Mouse (Mus musculus) thymus, postnatal 36 days (tissue): ENCODE results near the gene Tmem238.
"Not testable (repeated sequence)": the region's sequence is repeated elsewhere in the genome, so short reads cannot be mapped to it uniquely, and the experiment has no call there.

Experiments used
- DNase-seq, 2 experiments: peaks; one replicate each; pipeline ENCODE4 v3.0.0; 2022; ENCODE audit warnings: mixed read lengths in 2 of 2

Gene Tmem238

DNA sequence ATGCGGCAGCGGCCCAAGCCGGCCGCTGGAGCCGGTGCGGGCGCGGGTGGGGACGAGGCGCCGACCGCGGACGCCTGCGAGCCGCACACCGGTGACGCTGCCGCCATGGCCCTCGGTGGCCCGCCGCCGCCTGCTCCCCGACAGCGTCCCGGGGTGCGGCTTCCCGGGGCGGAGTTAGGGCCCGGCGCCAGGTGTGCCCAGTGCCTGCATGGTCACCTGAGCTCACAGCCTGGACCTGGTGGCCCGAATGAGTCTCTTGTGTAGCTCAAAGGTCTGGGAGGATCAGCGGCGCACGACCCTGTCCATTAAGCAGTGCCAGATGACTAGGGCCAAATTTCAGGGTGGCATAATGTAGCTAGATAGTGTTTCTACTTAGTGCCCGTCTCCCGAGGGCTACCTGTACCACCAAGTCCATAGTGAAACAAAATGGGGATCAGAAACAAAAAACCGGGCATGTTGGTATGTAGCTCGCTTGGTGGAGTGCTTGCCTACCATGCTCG lies at the start of gene Tmem238:
Gene Tmem238 (minus strand): TSS at position 221 of the 500 bp plus-strand sequence.
- peak; percentile 19 to 32 for DNase-seq

DNA sequence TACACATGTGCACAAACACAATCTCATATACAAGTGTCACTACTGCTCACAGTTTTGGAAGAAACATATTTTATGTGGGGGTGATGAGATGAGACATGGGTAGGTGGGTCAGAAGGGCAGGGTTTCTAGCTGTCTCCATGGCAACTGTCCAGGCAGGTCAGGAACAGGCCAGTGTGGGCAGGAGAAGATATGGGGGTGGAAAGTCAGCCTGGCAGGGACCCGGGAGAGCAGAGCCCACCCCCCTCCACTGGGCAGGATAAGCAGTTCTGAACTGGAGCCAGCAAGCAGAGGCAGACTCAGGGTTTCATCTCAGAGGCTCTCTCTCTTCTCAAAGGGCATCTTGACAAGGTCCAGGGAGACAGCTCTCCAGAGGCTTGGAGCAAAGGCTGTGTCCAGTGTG lies 48.2 kb upstream of the Tmem238 start:
- no peak for DNase-seq

DNA sequence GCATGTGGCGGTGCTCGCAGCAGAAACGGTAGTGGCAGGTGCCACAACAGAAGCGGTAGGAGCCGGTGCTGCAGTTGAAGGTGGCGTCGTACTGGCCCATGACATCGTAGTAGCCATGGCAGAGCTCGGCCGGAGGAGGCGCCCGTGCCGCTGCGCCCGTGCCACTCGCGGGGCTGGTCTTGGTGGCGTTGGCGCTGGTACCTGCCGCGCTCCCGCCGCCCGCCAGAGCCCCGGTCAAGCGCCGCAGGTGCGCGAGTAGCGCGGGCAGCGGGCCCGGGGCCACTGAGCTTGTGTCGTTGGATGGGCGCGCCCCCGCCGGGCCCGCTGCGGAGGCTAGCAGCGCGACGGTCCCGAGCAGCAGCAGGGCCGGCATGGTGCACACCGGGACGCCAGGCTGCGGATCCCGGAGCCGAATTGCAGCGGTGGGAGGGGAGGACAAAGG lies 46.9 kb upstream of the Tmem238 start:
- peak; percentile 60 to 67 for DNase-seq

DNA sequence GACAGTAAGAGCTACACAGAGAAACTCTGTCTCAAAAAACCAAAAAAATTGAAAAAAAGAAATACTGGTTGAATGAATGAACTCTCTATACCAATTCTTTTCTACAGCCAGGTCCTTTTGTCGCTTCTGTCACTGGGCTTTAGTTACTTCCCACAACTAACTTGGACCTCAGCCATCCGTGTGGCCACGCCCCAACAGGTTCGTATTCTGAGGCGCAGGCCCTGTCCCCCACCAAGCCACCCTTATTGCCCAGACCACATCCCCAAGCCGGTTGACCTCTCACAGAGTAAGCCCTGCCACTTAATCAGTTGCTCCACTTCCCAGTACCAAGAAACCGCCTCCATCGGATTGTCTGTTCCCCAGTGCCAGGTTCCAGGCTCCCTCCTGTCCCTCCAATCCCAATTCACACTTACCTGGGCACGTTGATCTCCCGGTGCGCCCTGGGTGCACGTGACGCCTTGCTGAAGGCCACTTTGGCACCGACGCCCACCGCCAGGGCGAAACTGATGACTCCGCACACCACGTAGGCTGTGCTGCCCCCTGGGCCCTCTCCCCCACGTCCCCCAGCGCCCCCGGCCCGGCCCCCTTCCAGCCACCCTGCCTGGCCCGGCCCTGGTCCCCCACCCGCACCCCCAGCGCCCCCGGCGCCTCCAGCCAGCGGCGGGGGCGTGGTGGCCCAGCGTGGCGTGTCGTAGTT lies 46.3 kb upstream of the Tmem238 start:
- no peak for DNase-seq

DNA sequence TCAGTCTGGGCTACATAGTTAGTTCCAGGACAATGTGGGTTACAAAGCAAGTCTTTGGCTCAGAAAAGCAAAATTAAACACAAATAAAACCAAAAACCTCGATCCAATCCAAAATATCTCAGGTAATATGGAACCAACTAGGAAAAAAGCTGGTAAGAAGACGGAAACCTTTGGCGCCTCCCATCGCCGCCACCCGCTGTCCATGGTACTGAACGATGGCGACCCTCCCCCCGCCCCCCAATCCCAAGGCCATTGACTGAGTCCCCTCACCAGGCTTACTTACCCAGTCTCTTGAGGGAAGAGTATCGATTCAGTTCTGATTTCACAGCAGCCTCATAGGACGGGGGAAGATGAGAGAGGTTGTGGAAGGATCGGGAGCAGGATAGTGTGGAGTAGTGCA lies 41.0 kb upstream of the Tmem238 start:
- DNase-seq, result no peak

DNA sequence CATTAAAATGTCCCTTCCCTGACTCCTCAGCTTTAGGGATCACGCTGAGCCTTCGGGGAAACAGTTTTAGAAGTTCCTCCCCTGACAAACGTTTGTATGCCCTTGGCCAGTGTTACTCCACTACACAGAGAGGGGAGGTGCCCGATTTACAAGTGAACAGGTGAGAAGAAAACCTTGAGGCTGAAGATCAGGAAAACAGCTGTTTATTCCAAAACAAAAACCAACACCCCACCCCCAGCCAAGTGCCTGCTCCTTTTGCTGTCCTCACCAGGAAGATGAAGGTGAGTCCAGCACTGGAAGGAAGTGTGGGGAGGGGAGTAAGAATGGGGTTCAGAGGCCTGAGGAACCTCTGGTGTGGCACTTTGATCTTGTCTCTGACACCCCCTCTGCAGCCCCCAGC lies 35.9 kb upstream of the Tmem238 start:
- no peak for DNase-seq

DNA sequence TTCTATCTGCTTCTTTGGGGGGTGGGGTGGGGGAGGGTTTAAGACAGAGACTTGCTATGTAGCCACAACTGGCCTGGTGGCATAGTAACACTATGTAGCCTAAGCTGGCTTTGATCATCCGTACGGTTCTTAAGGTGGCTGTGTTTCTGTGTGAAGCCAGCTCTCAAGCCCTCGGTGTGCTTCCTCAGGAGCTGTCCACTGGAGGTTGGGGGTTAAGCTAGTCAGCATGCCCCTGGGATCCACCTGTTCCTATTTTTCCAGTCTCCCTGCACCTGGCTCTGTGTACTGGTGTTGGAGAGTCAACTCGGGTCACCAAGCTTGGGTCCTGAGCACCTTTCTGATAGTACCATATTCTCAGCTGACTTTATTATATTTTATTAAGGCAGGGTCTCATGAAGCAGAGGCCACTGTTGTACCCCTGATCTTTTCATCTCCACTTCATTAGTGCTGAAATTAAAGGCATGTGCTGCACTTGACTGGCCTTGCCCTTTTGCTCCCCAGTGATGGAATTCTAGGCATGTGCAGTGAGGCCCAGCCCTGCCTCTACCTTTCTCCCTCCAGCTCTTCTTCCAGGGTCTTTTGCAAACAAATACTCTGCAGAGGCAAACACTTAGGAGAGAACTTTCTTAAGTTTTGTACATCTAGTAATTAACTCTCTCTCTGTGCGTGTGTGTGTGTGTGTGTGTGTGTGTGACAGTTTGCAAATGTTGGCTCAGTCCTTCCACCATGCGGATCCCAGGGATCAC lies 32.9 kb upstream of the Tmem238 start:
- DNase-seq, result no peak

DNA sequence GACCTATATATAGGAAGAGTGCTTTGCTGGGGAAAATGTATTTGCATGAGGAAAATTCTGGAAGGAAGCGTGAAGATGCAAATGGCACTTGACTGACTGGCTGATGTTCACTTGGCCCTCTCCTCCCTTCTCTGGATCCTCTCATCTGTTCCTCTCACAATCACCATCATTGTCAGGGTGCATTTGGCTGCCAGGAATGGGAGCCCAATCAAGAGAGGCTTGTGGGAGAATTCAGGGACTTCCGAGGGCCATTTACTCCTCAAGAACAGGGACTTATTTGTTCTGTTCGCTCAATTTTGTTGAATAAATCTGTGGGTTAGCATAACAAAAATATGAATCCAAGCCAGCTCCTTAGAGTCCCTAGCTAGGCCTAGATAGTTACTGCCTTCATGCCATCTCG lies 32.2 kb upstream of the Tmem238 start:
- no peak for DNase-seq

DNA sequence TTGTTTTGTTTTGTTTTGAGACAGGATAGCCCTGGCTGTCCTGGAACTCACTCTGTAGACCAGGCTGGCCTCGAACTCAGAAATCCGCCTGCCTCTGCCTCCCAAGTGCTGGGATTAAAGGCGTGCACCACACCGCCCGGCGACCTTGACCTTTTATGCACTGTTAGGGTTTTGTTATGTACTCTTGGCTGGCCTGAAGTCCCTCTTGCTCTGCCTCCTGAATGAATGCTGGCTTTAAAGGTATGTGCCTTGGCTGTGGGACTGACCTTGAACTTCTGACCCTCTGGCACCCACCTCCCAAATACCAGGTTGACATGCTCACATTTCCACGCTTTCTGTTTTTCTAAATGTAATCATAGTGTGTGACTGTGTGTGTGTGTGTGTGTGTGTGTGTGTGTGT lies 31.5 kb upstream of the Tmem238 start:
- DNase-seq, result not testable (repeated sequence)

DNA sequence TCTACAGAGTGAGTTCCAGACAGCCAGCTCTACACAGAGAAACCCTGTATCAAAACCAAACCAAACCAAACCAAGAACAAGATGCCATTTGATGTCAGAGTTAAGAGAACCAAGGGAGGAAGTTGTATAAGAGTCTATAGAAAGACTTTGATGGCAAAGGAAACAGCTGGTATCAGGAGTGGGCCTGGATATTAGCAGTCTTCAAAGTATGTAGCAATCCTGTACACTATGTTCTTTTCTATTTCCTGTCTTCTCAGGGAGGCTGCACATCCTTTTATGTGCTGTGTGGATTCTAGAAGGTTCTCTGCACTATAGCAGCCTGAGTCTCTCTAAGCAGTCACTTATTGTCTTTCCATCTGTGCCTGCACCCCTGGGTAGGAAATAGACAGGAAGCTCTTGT lies 27.1 kb upstream of the Tmem238 start:
- peak; percentile 15 to 19 for DNase-seq

DNA sequence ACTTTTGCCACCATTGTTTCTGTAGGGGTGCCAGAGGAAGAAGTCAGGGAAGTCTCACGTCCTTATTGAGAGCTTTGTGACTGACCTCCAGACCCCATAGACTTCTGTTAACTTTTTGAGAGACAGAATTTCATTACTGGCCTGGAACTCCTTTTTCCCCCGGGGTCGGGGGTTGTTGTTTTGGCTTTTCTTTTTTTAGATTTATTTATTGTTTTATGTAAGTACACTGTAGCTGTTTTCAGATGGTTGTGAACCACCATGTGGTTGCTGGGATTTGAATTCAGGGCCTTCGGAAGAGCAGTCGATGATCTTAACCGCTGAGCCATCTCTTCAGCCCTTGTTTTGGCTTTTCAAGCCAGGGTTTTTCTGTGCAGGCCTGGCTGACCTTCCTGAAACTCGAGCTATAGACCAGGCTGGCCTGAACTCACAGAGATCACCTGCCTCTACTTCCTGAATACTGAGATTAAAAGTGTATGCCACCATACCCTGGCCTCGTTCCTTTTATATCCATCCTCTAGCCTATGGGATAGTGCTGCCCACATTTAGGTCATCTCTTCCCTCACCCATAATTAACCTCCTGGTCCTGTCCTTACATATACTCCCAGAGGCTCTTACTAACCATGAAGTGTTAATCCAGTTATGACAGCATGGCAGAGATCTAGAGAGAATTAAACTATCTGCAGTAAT lies 23.8 kb upstream of the Tmem238 start:
- peak in 1 of 2 experiments; percentile 12 for DNase-seq

DNA sequence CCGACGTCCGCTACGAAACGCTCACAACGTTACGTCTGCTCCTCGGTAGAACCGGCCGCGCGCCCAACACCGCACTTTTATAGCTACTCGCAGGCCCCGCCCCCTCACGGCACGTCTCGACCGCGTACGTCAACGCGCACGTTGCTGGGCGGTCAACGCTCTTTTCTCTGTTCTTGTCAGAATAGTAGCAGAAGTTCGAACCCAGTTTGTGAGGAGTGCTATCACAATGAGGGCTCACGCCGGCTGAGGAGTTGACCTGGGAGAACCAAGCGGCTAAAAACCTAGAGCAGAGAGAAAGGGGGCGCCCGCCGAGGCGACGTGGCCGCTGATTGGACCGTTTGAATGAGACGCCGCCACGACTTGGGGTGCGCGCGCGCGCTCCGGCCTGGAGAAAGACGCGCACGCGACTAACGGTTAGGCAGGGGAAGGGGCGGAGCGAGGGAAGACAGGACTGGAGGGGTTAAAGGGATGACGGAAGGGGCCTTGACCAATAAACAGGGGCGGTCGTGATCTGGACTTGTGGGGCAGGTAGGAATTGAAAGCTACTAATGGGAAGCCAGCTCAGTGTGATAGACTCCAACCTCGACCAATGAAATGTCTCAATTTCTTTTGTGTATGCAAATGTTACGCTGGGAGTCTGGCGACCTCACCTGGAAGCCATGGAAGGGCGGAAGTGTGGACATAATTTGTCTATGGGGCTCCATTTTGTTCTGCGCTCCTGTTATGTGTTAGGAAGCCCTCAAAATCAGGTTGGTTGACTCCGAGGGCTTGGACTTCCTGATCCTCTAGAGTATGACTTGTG lies 23.0 kb upstream of the Tmem238 start, which contains the start of gene Ube2s:
Gene Ube2s (minus strand): TSS at position 288 of the 802 bp plus-strand sequence.
- DNase-seq, result peak; percentile 98 to 99

DNA sequence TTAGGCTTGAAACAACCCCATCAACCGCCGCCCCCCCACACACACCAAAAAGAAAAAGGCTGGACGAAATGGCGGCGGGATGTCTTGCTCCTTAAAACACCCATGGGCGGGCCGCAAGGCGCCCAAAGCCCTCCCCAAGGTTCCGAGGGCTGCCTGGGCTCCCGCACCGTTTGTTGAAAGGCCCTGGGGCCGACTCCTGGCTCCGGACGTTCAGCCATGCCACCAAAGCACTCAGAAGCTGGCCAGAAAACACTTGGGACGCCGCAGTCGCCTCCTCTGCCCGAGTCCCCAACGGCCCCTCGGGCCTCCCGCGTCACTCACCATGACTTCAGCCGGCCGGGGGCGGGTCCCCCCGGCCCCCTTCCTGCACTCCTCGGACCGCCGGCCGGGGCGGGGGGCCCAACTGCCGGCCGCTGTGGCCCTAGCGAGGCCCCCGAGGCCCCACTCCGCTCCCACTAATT lies 22.4 kb upstream of the Tmem238 start:
- no peak for DNase-seq

DNA sequence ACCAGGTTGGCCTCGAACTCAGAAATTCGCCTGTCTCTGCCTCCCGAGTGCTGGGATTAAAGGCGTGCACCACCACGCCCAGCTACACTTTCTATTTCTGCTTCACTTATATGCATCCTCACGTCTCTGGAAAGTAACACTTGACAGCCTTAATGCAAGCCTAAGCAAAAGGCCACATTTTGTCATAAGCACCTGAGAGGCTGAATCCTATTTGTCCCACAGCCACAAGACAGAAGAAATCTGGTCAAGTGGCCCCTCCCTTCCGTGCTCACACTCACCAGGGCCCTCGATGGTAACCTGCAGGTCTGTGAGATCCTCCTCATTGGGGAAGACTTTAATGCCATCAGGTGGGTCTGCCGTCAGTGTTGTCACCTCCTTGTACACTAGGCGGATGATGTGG lies 21.7 kb upstream of the Tmem238 start:
- not testable (repeated sequence) for DNase-seq

DNA sequence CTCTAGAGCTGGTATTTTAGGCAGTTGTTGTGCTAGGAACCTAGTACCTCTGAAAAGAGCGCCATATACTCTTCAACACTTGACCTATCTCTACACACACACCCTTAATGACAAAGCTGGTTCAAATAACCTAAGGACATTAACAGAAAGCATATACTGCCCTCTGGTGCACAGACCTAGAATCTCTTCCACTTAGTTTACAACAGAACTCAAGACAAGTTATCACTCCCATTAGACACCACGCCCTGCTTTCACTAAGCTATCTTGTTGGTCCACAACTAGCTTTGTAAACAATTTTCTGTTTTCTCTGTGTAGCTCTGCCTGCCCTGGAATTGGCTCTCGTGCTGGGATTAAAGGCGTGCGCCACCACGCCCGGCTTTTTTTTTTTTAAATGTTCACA lies 17.3 kb upstream of the Tmem238 start:
- DNase-seq, result no peak

DNA sequence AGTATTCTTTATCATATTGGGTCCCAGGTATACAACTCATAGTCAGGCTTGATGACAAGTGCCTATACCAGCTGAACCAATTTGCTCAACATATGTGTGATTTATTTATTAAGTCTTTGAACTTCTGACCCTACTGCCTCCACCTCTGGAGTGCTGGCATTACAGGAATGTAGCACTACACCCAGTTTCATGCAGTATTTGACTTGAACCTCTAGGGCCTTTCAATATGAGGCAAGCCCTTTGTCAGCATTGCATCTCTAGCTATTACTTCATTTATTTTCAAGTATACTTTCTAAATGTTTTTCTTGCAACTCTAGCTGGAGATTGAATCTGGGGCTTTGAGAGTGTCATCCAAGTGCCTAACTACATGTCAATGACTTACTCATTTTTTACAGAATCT lies 12.8 kb upstream of the Tmem238 start:
- no peak for DNase-seq

DNA sequence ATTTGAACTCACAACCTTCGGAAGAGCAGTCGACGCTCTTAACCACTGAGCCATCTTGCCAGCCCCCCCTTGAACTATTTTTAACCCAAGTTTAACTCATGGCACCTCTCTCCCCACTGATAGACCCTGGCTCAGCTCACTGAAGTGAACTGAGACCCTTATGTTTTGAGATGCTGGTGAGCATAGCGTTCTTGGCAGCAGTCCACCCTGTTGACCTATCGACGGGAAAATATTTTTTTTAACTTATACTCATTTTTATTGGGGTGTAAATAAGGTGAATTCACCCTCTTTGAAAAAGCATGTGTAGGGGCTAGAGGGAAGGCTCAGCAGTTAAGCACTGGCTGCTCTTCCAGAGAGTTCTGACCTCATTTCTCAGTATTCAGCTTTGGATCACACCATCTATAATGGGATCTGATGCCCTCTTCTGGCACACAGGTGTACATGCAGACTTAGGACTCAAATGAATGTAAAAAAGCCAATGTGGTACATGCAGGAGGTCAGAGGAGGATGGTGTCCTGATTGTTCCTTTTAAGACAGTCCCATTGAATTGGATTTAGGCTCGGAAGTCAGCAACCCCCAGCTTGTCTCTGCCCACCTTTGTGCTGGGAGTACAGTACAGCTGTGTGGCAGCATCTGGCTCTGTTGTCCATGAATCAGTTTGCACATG lies 6.4 kb upstream of the Tmem238 start:
- no peak for DNase-seq

DNA sequence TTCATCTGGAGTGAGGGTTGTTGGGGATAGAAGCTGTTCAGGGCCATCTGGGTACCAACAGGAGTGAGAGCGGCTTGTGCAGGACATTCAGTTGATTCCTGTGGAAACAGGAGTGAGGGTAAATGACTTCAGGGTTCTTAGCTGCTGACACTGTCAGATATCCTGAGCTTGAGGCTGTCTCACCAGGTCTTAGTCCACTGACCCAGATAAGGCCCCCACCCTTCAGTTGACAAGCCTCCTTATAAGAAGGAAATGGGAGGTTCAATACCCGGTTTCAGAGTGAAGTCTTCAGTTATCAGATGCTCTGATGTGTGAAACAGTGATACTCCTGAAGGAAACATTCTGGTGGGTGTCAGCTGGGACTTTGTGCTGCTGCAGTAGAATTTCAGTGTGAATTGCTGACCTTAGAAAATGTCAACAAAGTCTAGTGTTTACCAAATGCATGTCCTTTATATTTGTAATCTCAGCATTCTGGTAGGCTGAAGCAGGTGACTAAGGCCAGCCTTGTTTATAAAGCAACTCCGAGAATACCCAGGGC lies 5.2 kb upstream of the Tmem238 start:
- no peak for DNase-seq

DNA sequence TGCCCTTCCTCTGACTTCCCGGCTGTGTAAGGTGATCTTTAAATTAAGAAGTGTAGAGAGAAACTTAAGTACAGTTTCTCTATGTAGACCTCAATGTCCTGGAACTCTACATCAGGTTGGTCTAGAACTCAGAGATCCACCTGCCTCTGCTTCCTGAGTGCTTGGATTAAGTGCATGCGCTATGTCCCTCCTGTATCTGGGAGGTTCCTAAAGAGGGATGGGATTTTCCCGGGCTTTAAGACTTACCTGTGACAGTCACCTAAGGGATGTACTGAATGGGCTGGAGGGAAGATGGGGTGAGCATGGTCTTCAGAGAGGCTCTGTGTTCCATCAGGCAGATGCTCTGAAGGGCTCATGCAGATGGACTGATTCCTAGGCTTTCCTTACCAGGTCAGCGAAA lies 4.2 kb upstream of the Tmem238 start:
- DNase-seq, result no peak

DNA sequence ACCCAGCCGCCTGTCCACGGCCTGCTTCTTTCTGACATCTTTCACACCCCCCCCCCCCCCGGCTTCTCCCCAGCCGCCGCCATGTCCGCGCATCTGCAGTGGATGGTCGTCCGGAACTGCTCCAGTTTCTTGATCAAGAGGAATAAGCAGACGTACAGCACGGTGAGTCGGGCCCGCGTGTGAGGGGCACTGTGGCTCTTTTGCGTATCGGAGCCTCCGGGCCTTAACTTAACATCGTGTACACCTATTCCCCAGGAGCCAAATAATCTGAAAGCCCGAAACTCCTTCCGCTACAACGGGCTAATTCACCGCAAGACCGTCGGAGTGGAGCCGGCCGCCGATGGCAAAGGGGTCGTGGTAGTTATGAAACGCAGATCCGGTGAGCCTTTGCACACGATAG lies 3.8 kb upstream of the Tmem238 start:
- DNase-seq, result not testable (repeated sequence)
